Mouse (Mus musculus) brain, embryonic 14.5 days (tissue): ENCODE data around the gene Kdm4d.

Source experiments
- CTCF ChIP-seq: fragments of 200-500 bp; IDR thresholded peaks from 2 replicates; pipeline ENCODE4 v1.5.1; 2012; ENCODE audit warnings: inconsistent platforms, mild to moderate bottlenecking, moderate library complexity, borderline replicate concordance; ENCODE audit not compliant: insufficient read depth, insufficient read length; ENCODE audit errors: extremely low read depth
- POLR2A ChIP-seq: fragments of 200-500 bp; IDR thresholded peaks from 2 replicates; pipeline ENCODE4 v1.6.1; 2012; ENCODE audit warnings: mild to moderate bottlenecking, inconsistent platforms, borderline replicate concordance; ENCODE audit not compliant: poor library complexity, insufficient read depth, insufficient read length, severe bottlenecking; ENCODE audit errors: extremely low read depth

DNA sequence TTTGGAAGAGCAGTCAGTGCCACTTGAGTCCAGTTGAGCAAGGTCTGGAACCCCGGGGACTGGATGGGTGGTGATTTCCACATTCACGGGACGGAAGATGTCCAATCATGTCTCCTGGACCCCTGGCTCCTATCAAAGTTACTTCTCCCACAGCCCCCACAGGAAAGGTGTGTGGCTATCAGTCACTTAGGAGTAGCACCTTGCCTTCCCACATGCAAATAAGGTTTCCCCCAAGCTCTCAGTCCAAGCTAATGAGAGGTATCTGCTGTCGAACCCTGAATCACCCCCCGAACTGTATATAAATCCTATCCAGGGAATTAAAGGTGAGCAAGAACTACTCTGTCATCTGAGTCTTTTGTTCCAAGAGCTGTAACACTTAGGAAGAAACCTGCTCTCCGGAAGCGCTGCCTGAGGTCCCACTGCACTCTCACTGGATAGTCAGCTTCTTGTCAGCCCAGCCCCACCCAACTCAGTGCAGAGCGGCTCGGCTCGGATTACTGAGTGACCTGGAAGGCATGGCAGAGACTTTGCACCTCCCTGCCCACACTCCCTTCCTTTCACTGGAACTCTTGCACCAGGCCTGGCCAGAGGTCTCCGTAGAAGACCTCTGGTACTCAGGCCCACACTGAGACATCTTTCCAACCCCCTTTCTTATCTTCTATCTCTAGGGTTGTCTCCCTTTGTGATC, 66.9 kb downstream of the Kdm4d start:
- TF ChIP-seq CTCF: no peak
- no peak for TF ChIP-seq POLR2A
